Mouse (Mus musculus): ENCODE results near the gene Chst3.
A peak's percentile ranks its signal among the peaks of the same experiment; 100 is the strongest.
"Not testable (repeated sequence)": the region's sequence is repeated elsewhere in the genome, so short reads cannot be mapped to it uniquely, and the experiment has no call there.

Gene Chst3

DNA sequence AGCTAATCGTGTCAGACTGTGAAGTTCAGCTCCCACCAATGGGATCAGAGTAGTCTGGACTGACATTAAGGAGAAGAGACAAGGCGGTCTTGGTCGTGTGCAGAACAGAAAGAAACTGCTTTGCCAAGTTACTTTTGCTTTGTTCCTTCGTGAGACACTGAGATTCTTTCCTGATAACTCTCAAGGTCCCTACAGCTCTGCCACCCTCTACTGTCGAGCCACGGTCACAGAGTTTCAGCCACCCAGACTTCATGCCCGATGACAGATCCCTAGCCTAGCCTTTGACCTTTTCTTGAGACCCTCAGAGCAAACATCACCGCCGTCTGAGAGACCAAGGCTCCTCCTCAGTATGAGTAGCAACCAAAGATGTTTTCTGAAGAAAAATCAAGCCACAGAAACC is 14.9 kb upstream of the Chst3 start:
- no peak for DNase-seq (ENCODE audit: low spot score)

GRCm38 (mm10) chr10:60230321-60231088 is 11.4 kb upstream of the Chst3 start:
- DNase-seq (ENCODE audit: low spot score), result no peak

DNA sequence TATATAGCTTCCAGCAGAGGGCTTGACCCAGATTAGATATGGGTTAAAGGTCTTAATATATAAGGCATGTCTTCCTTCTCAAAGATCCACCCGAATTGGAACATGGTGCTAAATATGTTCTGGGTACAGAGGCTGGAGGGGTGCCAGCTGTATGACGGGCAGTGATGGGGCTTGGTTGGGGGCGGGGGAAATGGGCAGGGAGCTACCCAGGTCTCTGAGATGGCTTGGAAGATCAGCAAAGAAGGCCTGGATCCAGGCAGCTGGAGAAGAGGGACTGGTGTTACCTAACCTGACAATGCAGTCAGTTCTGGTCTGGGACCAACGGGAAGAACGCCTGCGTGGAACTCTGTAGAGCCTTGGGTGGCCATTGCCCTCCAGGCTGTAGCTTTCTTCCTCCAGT is 10.1 kb upstream of the Chst3 start:
- no peak for DNase-seq (ENCODE audit: low spot score)

DNA sequence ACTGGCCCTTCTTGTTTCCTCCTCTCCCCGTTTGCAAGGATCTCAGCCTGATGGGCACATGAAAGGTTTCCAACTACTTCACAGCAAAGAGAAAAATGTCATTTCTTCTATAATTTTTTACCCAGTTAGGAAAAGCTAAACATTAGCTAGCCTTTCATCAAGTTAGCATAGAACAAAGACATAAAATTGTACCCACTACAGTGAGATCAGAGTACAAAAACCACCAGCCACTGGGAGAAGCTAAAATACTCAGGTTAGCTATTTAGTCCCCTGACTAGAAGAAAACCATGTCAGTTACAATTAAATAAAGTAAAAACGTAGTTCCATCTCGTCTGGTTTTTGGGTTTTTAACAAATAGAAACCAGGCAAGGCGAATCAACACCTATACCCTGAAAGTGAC is 8.6 kb upstream of the Chst3 start:
- no peak for DNase-seq (ENCODE audit: low spot score)

- no peak for DNase-seq (ENCODE audit: low spot score)
Measured at GRCm38 (mm10) chr10:60224601-60225000, 5.5 kb upstream of the Chst3 start.

- DNase-seq (ENCODE audit: low spot score), result not testable (repeated sequence)
Measured at GRCm38 (mm10) chr10:60221571-60222259, 2.7 kb upstream of the Chst3 start.

- DNase-seq (ENCODE audit: low spot score), result no peak
Measured at GRCm38 (mm10) chr10:60220607-60221006, 1.5 kb upstream of the Chst3 start.

DNA sequence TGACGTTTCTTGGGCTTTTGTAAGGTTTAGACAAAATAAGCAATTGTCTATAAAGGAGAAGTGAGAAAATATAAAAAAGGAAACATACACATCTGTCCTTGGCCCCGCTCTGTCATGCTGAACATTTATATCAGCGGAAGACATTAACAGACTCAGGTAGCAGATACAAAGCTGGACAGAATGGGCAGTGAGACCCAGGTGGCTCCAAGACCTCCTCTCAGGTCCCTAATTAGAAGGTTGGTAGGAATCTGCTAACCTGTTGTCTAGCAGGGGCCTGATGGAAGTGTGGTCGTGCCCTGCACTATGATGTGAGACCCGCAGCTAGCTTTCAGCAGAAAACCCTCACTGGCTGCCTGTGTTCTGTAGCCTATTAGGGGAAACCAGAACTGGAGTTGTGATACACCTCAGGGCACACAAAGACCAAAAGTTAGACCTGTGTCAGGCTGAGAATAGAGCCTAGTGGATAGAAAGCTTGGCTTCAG is 1.0 kb upstream of the Chst3 start:
- no peak for DNase-seq (ENCODE audit: low spot score)

DNA sequence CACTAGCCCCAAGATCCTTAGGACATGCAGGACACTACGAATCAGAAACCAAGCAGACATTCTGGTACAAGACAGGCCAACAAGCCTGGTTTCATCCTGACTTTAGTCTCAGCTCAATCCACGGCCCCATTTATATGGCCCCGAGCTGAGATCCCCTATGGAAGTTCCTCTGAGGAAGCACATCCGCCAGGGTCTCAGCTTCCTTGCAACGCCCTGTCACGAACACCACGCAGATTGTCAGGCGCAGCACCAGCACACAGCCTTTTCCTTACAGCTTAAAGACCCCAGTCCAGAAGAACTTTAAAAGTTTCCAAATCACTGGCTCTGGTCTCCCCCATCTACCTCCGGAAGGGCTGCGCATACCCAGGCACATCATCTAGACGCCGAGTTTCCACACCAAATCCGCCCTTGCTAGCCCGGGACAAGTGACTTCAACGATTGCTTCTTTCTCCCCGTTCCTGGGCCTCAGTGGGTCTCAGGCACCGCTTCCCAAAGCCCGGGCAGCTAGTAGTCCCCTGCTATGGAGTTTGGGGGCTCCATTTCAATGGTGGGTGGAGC is 948 bp downstream of the Chst3 start:
- no peak for DNase-seq (ENCODE audit: low spot score)

- no peak for DNase-seq (ENCODE audit: low spot score)
Measured at GRCm38 (mm10) chr10:60216331-60217095, 2.5 kb downstream of the Chst3 start.

GRCm38 (mm10) chr10:60215077-60215960 is 3.7 kb downstream of the Chst3 start:
- no peak for DNase-seq (ENCODE audit: low spot score)

DNA sequence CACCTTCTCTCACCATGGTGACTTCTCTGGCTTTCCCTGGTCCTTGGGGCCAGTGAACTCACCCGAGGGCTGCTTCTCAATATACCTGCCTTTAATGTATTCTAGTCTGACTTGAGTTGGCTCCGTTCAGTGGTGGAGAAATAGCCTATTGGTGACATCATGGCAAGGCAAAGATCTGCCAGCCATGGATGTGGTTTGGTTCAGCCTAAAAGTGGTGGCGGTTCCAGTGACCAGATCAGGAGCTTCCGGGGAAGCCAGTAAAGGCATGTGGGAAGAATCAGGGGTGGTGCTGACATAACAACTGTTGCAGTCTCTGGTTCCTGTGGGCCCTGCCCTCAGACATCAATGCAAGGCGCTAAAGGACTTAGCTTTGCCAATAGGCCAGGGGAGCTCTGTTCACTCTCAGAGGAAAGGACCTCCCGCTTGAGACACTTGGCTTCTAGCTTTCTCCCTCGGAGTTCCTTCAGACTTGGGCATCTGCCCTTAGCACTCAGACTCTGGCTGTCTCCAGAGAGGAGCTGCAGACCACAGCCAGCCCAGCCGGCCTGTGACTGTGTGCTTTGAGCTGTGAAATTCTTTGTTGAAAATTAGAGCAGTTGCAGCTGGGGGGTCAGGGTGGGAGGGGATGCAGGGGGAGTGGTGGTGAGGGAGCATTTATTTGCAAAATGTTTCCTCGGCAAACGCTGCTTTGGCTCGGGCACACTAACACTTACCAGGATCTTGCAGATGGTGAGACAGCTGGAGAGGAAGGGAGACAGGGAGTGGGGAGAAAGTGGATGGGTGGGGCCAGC is 6.3 kb downstream of the Chst3 start:
- no peak for DNase-seq (ENCODE audit: low spot score)

- no peak for DNase-seq (ENCODE audit: low spot score)
Measured at GRCm38 (mm10) chr10:60211501-60212005, 7.5 kb downstream of the Chst3 start.

DNA sequence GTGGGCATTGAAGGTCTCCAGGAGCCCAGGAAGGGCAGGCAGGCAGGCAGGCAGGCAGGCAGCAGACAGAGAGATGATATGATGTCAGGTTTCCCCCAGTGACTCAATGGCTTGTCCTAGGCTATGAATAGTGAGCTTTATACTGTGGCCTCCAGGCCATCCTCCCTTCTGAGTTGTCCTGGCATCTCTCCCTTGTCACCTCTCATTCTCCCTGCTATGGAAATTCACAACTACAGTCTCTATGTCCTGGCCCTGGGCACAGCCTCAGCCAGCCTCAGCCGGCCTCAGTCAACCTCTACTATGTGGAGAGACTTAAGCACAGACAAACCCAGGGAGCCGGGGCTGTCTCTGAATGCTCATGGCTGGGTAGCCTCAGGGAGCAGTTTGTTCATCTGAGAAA is 8.6 kb downstream of the Chst3 start:
- no peak for DNase-seq (ENCODE audit: low spot score)

DNA sequence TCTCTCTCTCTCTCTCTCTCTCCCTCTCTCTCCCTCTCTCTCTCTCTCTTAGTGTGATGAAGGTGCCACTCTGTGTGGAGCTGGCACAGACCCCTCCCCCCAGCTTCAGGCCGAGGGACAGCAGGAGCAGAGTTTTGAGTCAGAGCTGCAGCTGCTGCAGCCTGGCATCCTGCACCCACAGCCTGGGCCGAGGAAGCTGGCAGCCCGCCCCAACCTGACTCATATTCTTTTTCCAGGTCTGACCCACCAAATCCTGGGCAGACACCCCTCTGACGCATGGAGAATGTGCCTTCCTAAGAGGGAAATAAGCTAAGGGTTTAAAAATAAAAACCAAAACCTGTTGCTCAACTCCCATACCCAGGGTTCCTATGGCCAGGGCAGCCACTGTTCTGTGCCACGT is 9.8 kb downstream of the Chst3 start:
- no peak for DNase-seq (ENCODE audit: low spot score)

GRCm38 (mm10) chr10:60207166-60207705 is 11.8 kb downstream of the Chst3 start:
- no peak for DNase-seq (ENCODE audit: low spot score)

DNA sequence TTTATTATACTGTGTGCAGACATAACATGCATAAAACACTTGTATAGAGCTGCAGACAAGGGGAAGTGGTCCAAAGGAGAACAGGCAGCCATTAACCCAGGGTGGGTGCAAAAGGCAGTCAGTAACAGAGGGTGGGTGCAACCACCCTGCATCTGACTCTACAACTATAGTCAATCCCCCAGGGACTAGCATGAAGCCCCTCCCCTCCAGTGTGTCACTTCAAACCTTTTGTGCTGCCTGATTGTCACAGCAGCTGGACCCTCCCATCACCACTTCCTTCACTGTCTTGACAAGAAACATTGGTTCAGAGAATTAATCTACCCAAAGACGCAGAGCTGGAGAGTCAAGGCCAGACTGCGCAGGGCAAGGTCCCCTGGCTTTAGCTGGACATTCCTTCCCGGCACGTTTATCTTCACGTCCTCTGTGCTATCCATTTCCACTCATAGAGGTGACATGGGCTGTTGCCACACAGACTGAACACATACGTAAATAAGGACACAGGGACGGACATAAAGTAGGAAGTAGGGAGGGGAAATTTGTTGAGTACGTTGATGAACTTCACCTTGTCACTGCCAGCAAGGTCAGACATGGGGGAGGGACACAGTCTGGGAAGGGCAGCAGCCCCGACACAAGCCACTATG is 13.3 kb downstream of the Chst3 start:
- no peak for DNase-seq (ENCODE audit: low spot score)

GRCm38 (mm10) chr10:60202785-60203184 is 16.3 kb downstream of the Chst3 start:
- DNase-seq (ENCODE audit: low spot score), result no peak

DNA sequence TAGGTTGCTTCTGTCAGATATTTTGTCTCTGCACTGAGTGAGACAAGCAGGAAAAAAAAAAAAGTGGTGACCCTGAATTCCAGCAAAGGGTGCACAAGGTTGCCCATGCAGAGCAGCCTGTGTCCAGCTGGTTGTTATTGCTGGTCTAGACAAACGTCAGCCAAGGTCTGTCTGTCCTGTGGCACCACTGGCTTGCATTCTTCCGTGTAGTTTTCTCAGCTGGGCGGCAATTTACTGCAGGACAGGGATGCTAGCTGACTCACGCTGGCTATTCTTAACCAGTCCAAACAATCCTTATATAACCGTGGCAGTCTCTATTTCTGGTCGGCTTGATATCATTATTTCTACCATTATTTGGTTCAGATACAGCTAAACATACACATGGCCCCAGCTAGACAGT is 18.1 kb downstream of the Chst3 start:
- peak; percentile 38 for DNase-seq (ENCODE audit: low spot score)

- no peak for DNase-seq (ENCODE audit: low spot score)
Measured at GRCm38 (mm10) chr10:60199378-60199777, 19.7 kb downstream of the Chst3 start.
